Mouse (Mus musculus) common myeloid progenitor, adult 5-6 weeks (primary cell): ENCODE measurements around the gene Cobll1. TPM values are rescaled to one million over a fixed set of nuclear protein-coding genes. Genes with fewer than 3 reads are reported as not detected.

ENCODE experiments used
- ATAC-seq: replicated peaks from 2 replicates; pipeline ENCODE4 v1.8.0; 2016; ENCODE audit warnings: low read depth, mild to moderate bottlenecking, moderate TSS enrichment, inconsistent platforms; ENCODE audit not compliant: poor library complexity, severe bottlenecking
- total RNA-seq: library from RNA; stranded (forward); fragments of 200-1000, 187-1606 nt; gene quantifications from 2 replicates; pipeline ENCODE4 v1.2.3, GENCODE M21; 2017

Cobll1 gene
- total RNA-seq, result 3.9 and 6.9 TPM in 2 replicates

DNA sequence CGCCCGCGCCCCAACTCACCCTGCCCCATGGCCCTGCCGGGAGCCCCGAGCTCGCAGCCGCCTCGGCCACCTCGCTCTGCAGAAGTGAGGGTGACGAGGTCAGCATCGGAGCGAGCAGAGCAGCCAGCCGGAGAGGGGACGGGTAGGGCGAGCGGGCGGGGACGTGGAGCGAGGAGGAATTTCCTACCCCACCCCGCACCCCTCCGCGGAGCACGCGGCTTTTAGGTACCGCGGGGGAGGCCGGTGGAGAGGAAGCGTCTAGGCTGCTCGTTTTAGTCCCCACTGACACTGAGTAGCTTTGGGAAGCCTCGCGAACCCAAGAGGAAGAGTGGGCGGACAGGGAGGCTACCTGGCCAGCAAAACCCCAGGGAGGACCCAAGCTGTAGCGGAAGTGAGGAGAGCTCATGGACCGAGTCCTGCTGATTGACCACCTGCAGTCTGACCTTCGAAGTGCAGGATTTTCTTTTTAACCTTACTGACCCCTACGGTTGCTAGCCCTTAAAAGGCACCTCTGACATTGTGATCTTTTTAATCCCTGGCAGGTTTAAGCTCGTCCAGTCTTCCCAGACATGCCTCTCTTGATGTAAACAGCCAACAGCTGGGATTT, at the start of gene Cobll1:
Gene Cobll1, minus strand, starts transcription at position 440 of the 607 bp plus-strand sequence.
- ATAC-seq, result peak; percentile 53

DNA sequence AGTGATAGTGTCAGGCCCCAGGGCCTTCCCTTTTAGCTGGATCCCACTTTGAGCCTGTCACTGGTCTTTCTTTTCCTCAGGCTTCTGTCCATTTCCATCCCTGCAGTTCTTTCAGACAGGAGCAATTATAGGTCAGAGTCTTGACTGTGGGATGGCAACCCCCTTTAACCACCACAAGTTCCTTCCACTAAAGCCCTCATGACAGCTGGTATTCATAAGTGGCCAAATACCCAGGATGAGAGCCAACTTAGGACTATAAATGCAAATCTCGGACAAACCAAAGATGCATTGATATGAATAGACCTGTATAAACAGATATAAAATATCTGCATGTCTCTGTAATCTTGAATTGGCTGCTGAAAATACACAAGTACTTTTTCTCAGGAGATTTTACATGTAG, 49.5 kb upstream of the Cobll1 start:
- ATAC-seq, result no peak

DNA sequence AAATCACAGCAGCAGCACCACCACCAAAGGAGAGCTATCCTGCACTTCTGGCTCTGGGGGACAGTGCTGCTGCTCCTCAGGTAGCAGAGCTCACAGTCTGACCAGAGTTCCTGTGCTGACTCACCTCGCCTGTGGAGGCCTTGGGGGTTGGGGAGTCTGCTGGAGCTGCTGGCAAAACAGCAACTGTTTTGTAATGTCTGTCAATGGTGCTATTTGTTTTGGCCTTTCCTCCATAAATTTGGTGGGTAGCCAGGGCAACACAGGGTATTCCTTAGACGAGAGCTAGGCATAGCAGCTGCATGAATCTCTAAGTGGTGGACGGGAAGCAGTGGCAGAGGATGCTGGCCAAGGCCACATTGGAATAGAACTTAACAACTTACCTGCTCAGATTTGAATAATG, 46.2 kb upstream of the Cobll1 start:
- peak; percentile 50 for ATAC-seq

DNA sequence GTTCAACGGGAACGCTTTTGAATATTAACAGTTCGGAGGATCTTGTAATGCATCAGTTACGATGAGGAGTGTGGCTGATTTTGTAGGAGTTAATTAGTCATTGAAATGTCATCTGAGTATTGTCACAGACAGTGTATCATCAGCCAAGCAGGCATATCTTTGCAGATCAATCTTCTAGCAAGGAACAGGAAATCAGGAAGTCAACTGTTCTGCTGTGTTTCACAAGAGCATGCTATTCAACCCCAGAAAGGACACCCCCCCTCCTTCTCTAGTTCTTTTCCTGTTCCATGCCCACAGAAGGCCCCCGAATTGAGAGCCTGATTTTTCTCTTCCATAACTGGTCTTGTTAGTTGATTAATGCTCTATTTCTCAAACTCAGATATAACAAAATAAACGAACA, 43.8 kb upstream of the Cobll1 start:
- peak; percentile 85 for ATAC-seq

DNA sequence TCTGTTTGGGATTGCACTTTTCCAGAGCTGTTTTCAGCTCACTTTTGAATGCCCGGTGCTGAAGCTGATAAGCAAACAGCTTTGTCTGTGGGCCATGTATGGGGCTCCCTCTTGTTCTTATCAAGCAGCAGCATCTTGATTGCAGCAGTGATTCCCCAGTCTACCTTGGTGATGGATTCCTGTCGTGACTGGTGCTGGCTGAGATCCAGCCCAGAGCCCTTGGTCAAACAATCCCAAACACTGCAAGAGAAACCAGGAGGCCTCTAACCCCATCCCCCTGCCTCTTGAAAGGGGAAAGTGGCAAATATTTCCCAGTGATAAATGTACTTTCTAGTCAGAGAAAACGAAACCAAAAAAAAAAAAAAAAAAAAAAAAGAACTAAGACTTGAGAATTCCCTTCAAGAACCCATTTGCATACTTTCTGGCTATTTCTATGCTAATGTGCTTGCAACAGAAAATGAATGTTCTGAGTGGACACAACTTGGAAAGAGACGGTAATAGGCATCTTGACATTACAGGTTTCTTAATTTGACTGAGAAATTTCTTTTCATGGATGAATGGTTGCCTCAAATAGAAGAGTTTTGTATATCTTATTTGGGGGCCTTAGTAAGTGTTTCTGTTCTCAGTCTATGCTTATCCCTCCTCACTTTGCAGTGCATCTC, 40.0 kb upstream of the Cobll1 start:
- no peak for ATAC-seq

DNA sequence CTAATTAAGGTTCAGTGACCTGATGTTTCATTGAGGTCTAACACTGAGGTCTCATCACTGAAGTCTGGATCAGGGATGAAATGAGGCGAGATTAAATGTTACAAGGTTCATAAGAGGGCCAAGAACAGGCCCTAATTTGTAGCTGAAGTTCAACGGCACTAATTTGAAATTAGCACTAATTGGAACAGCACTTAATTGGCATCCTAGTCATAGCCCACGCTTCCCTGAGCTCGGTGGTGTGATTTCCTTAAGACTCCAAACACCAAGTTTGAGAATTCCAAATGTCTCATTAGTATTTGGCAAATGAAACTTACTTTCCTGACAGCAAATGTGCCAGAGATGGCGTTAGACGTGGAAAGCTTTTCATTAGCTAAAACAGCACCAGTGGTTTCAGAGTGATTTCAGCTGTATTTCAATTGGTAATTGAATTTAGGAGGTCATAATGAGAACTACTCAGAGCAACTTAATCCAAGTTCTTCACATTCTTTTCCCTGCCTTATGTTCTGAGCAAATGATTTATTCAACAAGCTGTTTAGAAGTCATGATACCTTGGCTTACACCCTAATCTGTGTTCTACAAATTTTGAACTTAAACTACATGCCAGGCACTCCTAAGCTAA, 36.3 kb upstream of the Cobll1 start:
- no peak for ATAC-seq

DNA sequence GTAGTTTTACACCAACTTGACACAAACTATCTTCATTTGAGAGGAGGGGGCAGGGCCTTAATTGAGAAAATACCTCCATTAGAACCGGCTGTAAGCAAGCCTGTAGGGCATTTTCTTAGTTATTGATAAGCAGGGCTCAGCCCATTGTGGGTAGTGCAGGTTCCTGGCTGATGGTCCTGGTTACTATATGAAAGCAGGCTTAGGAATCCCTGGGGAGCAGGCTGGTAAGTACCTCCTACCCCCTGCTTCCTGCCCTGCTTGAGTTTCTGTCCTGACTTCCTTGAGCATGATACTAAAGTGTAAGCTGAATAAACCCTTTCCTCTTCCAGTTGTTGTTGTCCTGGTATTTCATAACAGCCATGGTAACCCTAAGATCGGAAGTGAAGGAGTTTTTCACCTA, 34.7 kb upstream of the Cobll1 start:
- ATAC-seq, result no peak

DNA sequence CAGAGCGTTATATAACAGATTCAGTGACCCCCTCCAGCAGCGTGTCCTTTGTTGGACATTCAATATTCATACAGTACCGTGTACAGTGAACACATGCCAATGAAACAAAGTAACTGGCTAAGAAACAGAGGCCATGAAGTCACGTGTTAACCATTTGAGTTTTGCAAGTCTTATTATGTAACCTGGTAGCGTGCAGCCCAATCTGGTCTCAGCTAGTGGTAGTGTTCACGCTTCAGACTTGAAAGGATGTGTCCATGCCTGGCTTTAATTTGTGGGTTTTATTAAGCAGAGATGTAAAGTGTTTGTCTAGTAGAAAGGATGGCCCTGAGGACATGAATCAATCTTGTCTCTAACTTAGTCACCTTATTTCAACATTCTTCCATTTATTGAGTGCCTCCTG, 29.5 kb upstream of the Cobll1 start:
- no peak for ATAC-seq

DNA sequence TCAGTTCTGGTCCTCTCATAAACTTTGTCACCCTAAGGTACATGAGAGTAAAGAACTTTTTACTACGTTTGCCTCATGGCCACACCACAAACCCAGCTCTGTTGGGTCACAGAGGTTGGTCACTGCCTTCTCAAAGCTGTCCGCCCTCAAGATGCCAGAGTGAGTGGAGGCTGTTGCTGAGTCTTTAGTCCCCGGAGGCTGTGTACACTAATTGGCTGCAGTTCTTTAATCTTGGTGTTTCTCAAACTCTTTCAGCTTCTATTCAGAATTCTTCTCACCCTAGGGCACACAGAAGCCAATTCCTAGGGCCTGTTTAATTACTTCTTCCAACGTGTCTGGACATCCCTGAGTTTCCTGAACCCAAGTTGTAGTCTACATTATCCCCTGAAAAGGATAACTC, 28.6 kb upstream of the Cobll1 start:
- ATAC-seq, result no peak

DNA sequence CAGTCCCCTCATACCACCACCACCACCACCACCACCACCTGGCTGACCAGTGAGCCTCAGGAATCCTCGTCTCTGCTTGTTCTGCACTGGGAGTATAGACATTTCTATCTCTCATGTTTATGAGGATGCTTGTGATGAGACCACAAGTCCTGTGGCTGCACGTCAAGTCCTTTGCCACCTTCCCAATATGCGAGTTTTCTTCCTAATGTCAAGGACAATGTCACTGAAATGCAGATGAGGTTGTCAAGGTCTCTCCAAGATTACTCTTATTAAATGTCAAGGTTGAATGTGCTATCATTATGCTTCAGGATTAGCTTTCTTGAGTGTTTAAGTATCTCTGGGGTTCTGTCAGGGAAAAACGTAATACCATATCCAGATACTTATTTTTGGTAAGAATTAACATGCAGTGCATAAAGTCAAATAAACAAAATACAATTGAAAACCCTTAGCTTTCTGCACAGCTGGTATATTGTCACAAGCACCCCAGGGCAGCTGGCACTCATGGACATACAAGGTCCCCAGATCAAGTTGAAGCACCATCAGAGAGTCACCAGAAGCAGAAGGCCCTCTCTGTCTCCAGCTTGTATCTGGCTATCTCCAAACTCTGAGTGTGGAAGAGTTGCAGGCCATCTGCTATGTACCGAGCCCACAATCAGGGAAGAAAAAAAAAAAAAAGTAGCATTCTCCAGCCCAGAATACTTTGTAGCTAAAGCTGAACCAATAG, 27.5 kb upstream of the Cobll1 start:
- no peak for ATAC-seq

DNA sequence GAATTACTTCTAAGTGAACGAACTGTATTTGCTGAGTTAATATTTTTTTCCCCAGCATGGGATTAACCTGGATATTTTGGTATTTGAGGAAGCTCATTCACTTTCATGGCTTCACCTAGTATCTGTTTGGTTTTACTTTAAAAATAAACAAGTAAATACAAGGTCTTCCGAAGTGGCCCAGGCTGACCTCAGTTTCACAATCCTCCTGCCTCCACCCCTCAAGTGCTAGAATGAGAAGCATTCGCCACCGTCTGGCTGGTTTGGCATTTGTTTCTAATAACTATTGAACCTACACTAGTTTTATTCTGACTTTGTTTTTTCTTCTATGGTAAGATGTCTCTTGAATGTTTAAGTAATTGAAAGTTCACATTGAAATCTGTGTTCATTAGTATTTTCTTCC, 23.0 kb upstream of the Cobll1 start:
- no peak for ATAC-seq

DNA sequence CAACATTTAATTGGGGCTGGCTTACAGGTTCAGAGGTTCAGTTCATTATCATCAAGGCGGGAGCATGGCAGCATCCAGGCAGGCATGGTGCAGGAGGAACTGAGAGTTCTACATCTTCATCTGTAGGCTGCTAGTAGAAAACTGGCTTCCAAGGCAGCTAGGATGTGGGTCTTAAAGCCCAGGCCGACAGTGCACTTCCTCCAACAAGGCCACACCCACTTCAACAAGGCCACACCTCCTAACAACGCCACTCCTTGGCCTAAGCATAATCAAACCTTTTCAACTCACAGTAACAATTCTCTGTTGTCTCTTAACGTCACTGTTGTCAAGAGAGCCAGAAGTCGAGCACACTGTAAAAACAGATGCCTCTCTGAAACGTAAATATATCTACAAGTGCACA, 21.6 kb upstream of the Cobll1 start:
- peak; percentile 50; the same call in 1 of the 2 replicates for ATAC-seq

DNA sequence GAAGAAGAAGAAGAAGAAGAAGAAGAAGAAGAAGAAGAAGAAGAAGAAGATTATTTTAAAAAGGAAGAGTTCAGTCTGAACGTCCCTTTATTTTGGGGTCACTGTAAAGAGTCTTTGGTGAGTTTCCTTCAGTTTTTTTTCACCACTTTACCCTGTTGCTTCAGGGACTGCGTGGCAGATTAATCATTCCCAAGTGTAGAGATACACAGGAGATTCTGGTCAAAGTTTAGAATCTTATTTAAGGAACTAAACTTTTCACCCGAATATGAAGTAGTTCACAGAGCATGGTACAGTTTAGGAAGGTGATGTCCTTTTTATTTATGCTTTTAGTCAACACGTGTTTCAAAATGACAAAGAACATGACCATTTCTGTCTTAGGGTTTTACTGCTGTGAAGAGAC, 21.2 kb upstream of the Cobll1 start:
- ATAC-seq, result no peak

DNA sequence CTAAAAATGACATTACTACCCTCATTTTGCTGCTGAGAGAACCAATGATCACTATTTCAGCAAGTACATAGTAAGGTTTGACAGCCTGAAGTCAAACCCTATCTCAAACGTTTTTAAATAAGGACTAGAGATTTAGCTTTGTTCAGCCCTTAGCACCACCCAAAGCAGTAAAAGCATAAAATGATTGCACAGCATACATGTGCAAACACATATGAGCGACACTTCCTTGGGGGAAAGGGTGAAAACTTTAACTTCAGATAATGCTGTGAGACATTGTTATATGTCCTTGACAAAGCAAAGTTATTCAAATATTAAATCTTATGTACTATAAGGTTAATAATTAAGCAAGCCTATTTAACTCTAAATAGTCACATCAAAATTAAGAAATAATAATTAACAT, 18.2 kb upstream of the Cobll1 start:
- no peak for ATAC-seq

DNA sequence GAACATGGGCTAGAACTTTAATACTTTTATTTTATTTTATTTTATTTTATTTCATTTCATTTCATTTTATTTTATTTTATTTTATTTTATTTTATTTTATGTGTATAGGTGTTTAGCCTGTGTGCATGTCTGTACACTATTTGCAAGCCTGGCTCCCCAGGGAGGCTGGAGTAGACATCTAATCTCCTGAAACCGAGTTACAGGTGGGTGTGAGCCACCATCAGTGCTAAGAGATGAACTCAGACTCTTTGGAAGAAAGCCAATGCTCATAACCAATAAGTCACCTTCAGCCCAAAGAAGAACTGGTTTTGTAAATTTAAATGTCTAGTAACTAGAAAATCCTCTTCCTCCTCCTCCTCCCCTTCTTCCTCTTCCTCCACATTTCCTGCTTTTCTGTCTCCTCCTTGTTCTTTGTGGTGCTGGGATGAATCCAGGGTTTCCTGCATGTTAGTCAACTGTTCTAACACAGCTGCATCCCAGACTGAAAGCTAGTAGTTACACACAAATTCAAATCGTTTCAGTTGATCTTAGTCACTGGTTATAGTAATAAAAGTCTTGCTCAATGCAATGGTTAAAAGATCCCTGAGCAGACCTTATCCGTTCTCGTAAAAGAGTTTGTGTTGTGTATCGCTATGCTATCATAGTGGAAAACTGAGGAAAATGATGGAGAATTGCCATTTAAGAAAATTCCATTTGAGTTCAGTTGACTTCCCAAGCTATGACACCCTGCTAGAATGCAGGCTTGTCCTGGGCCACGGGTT, 17.5 kb upstream of the Cobll1 start:
- no peak for ATAC-seq

DNA sequence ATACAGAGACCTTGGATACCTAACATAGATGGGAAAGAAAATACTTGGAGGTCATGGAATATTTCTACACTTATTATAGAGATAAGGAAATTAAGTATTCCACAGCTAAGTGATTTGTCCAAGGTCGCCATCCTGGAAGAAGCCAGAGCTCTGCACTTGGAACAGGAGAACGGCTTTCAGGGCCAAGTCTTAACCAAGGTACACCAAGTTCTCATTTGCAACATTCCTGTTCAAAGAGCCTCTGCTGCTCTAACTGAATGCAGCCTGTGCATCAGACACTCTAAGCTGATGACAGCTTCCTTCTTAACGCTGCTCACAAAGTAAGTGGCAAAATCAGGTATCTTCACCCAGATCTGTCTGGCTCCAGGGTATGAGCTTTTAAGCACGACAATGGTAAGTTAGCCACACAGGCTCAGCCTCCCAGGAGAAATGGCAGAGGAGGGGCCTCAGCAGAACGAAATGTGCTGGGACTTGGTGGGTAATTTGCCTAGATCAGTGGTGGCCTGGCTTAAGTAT, 11.4 kb upstream of the Cobll1 start:
- no peak for ATAC-seq

DNA sequence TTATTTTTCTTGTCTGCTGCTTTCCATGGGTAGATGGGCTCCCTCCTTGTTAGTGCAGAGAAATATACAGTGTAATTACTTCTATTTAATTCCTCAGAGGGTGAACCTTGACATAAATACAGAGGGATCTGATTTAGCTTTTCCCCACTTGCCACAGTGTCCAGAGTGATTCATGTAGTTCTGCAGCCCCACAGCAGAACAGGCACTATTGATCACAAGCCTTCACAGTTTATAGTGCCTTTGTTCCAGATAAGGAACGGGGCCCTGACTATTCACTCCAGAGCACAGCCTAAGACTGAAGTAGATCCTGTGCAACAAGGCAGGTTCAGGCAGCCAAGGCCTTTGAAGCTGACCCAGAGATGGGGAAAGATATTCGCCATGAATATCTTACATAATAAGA, 10.4 kb upstream of the Cobll1 start:
- no peak for ATAC-seq

DNA sequence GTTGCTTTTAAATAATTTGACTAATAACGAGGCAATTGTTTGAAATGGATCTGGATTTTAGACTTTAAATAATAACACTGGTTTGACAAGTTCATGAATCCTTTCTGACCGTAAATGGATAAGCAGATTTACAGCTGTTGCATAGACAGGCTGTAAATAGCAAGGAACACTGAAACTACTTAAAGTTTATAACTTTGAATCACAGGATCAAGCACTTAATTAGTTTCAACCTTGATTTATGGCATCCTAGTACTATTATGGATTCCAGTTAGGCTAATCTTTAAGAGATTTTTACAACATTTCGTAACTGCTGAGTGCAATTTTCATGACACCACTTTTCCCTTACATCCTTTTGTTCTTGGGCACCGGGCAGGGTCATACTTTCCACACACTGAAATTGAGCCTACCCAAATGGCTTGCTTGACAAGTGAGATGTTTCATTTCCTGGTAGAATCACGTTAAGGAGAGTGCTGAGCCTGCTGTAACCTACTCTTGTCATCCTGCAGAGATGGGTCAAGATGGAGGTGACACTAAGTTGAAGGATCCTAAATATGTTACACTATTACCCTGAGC, 1.1 kb upstream of the Cobll1 start:
- ATAC-seq, result no peak

DNA sequence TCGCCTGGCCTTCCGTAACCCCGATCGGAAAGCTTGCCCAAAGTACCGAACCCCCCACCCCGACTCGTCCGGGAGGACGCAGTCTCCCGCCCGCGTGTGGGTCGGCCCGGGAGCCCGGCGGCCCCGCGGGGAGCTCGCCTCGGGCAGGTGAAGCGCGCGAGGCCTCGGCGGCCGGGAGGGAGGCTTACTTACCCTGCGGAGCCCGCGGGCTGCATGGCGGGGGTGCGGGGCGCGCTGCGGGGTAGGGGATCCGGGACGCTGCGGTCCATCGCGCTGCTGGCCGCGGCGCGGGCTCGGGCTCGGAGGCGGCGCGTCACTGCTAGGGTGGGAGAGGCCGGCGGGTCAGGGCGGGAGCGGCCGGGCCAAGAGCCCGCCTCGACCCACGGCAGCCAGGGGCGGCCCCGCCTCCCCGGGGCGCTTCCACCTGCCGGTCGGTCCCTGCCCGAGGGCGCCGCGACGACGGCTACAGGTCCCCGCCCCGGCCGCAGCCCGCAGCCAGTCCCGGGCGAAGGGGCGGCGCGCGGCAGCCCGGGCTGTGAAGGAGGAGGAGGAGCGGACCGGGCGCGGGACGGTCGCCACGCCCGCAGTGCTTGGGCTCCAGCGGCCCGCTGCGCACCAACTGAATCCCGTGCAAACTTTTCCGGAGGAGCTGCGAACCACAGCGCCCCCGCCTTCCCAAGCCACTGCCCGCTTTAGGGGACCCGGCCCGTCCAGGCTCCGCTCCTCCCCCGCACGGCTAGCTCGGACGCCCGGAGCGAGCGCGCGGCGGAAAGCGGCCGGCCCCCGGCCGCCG, 836 bp downstream of the Cobll1 start:
- peak; percentile 63 for ATAC-seq
